Mouse (Mus musculus): ENCODE results near the gene Vegfb.

Gene Vegfb

DNA sequence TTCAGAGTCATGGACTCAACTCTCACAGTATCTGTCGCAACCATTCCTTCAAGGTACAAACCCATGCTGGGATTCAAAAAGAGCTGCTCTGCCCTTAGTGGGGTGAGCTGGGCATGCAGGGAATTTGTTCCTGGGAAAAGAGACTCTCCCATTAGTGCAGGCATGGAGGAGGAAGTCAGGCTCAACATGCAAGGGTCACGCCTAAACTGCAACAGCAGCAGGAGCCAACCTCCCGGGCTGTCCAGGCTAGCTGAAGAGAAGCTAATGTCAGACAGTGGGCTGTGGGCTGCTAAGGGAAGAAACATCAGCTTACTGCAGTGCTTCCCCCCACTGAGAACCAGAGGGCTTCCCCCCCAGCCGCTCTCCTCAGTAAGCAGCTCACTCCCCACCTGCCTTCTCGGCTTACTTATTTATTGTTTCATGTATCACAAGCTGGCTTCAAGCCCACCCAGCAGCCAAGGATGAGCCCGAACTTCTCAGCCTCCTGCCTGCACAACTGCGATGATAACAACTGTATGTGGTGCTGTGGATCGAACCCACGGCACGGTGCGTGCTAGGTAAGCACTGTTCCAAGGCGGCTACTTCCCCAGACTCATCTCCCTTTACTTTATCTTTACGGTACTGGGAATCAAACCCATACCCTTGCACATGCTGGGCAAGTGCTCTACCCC is 15.1 kb downstream of the Vegfb start:
- no peak for DNase-seq (ENCODE audit: low read depth)

DNA sequence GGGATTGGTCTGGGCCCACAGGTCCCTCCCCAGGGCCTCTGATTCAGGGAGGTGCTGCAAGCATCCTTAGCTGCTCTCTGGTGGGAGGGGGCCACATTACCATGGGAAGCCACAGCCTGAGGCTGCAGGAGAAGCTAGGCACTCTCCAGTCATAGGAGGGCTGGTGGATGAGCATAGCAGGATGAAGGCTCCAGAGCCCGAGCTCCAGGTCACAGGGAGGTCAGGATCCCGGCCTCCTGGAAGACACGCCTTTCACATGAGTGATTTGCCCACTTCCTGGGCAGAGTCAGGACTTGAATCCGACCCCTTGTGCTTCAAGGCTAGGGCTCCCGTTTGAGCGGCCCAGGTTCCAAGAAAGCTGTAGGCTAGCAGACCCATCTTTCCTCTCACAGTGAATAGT is 15.8 kb downstream of the Vegfb start:
- peak; percentile 35 for DNase-seq (ENCODE audit: low read depth)

DNA sequence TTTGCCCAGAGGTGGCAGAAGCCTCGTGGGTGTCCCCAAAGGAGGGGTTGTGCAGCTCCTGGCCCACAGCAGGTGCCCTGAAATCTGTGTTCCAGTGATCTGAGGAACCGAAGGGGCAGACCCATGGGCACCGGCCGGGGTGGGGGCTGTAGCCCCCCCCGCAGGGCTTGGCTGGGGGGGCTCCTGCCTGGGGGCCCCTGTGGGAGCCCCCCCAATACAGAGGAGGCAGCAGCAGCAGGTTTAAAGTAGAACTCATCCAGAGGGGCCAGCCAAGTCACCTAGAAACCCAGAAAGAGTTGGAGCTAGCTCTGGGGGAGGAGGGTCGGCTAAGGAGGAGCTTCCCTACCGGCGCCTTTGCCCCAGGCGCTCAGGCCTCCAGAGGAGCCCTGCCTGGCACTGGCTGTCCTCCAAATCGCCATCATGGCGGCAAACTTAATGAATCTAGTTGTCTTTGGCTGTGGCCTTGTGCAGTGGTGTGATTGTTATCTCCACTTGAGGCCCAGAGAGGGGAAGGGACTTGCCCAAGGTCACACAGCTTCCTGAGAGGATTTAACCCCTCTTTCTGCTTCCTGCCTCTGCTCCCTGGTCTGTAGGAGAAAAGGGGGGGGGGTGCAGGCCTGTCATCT is 16.9 kb downstream of the Vegfb start:
- DNase-seq (ENCODE audit: low read depth) = peak; percentile 84

DNA sequence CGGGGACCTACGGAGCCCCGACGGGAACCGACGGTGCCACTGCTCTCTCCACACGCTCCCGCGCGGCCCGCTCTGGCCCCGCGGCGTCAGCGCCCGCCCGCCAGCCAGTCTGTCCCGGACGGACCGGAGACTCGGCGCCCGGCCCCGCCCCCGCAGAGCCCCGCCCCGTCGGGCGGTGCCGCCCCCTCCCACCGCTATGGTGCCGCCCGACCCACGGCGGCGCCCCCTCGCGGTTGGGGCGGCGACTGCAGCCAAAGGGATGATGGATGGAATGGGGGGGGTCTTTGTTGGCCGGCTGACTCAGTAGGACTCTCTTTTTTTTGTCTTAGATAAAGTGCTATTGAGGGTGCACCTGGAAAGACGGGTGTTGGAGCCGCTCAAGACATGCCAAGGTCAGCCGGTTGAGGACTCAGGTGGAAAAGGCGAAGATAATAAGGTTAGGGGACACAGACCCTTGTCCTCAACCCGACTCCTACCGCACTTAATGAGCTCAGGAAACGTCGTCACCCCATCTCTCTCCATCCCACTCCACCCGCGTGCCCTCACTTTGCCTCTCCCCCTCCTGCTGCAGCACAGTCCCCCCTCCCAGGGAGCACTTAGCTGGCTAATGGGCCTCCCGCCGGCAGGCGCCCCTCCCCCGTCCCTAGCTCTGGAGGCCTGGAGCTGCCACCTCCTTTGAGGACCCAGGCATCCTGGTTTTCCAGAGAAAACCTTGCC is 17.6 kb downstream of the Vegfb start:
- DNase-seq (ENCODE audit: low read depth) = peak; percentile 70

DNA sequence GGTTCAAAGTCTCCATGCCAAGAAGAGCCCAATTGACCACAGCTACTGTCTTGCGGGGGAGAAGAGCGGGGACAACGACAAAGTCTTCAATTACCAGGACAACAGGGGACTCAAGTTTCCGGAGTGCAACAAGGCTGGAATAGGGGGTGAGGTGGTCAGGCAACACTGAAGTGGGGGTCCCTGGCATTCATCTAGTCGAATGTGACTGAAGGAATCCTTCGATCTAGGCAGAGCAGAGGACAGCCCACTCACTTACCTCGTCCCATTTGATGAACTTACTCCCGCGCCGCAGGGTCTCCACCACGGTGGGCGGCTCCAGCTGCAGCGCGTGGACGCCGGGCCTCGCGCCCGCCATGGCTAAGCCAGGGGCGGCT is 18.2 kb downstream of the Vegfb start:
- DNase-seq (ENCODE audit: low read depth) = no peak

DNA sequence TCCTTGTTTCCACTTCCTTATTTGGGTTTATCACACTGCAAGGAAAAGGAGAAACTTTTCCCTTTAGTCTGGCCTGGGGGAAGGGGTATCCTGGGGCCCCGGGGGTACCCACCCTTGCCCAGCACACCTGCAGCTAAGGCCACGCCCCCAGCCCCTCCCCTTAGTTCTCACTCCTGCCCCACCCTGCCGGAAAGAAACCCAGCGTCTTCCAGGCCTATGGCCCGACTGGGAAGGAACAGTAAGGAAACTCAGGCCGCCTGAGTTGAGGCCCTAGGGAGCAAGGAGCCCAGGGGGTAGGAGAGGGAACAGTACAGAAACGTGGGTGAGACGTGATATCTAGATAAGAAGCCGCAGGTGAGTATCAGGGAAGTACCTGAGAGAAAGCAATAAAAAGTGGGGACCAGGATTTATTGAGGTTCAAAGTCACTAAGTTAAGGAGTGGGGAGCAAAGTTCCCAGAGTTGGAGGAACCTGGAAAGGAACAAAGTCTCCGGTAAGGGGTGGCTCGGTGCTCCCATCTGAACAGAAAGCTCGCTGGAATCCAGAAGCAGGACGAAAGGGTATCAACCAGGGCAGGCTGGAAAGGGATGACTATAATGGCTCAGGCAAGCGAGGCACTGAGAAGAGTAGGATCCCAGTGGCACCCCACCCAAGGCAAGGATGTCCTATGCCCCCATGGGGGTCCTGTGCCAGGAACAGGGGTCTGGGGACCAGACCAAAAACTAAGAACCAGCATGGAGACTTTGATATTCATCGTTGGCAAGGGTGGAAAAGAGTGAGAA is 18.8 kb downstream of the Vegfb start:
- DNase-seq (ENCODE audit: low read depth) = peak; percentile 36

DNA sequence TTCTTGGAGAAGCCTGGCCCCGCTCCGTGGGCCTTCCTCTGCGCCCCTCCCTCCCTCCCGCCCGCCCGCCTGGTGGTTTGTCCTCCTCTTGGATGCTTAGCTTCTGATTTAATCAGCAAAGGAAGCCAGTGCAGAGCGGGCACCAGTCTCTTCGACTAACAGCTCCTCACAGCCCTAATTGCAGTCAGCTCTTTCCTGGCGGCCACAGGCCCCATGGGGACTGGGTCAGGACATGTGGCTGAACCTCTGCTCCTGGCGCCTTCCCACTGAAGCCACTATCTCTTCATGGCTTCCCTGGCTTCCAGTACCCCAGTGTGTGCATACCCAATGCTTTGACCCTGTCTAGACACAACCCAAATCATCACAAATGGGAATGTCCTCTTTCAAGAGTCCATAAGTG is 31.0 kb downstream of the Vegfb start:
- no peak for DNase-seq (ENCODE audit: low read depth)

DNA sequence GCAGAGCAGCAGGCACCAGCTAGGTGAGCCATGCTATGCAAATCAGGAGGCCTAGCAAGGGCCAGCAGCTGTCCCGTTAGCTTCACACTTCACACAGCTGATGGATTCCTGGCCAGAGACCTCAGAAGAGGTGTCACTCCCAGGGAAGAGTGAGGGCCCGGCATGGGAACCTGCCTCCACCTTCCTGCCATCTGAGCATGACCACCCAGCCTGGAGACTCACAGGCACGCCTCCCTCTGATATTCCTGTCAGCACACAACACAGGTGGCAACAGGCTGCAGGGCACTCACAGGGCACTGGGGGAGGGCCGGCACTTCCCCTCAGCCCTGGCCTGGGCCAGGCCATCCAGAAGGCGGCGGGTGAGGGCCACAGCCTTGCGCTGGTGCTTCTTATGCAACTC is 32.0 kb downstream of the Vegfb start:
- DNase-seq (ENCODE audit: low read depth) = no peak

DNA sequence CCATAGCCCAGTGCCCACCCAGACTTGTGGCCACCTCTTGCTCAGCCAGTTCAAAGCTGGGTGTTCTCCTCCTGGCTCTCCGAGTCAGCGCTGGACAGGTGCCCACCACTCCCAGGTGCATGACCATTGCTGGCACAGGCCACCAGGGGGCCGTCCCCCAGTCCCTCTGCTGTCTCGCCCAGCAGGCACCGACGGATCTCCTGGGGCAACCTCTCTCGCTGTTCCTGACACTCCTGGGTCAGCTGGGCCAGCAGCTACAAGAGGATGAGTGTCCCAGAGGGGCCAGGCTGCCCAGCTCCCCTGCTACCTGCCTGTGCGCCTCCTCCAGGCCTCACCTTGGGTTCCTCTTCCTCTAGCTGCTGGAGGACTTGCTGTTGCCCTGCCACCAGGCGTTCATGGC is 33.4 kb downstream of the Vegfb start:
- DNase-seq (ENCODE audit: low read depth) = no peak

DNA sequence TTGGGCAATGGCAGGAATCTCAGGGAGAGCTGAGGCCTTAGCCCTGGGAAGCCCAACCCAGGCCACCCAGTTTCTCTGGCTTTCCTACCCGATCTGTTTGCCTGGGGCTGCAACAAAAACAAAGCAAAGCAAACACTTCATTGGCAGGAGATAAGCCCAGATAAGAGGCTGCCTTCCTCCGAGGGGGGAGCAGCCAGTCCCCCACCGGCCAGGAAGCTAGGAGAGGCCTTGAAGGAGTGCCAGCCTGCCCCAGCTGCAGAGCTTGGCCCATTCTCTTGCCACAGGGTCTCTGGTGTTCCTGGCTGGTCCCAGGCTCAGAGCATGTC is 34.8 kb downstream of the Vegfb start:
- peak; percentile 84 for DNase-seq (ENCODE audit: low read depth)

DNA sequence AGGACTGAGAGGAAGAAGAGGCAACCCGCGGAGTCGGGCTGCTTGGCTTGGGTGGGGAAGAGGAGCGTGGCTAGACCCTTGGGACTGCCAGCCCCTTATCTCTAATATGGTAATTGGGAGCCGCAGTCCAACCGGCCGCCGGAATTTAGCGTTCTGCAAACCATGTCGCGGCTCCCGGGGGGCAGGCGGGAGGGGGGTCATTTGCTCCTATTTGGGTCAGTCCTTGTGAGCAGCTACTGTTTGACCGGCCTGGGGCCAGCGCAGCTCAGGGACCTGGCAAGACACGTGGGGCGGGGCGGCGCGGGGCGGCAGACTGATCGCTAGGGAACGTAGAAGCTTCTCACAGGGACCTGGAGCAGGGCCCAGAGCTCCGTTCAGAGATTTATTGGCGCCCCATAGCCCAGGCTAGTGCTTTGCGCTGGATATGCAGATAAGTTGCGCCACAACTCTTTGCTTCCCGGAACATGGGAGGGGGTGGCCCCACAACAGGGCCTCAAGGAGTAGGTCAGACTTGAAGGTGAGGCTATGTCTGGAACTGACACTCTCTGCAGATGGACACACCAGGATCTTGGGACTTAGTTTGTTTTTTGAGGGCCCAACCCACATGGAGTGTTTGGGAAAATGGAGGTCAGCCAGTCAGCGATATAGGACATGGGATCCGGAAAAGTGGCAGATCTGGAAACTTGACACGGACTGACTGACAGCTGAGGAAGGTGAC is 35.3 kb downstream of the Vegfb start:
- peak; percentile 74 for DNase-seq (ENCODE audit: low read depth)

DNA sequence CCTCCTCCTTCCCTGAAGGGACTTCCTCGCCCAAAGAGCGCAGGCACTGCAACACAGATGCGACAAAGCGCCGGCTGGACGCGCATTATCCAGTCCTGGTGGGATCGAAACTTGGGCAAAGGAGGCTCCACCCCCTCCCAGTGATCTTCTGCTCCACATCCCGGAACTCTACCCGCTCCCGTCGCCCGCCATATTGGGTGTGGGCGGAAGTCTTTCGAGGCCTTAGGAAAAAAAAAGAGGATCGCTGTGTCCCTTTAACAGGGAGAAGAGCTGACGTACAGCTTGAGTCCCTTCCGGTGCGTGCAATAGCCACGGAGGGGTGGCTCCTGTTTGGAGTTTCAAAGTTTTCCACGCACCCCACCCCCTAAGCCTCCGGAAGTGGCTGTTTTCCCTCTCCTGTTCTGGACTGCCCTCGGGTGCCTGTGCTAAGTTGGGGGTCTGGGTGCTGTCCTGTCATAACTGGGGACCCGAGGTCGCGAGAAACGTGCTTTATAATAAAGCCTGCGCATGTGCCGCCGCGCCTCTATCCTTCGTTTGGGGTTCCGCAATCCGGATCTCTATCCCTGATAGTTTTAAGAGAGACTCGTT is 36.0 kb downstream of the Vegfb start:
- DNase-seq (ENCODE audit: low read depth) = peak; percentile 96

DNA sequence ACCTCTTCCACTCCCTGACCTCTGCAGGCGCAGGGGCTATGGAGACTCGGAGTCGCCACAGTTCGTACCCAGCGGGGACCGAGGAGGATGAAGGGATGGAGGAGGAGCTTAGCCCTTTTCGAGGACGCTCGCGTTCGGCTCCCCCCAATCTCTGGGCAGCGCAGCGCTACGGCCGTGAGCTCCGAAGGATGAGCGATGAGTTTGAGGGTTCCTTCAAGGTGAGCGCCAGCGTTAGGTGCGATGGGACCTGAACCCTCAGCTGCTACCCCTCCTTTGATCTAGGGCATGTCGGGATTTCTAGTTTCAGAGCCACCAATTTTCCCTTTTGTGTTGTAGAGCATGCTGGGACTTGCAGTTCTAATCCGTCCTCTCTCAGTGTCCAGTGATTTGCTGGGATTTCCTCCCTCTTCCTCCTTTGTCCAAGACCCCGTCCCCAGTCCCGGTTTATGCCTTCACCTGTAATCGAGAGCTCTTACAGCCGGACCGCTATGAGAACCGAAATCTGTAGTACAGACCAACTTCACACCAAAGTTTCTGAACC is 36.8 kb downstream of the Vegfb start:
- peak; percentile 63 for DNase-seq (ENCODE audit: low read depth)

DNA sequence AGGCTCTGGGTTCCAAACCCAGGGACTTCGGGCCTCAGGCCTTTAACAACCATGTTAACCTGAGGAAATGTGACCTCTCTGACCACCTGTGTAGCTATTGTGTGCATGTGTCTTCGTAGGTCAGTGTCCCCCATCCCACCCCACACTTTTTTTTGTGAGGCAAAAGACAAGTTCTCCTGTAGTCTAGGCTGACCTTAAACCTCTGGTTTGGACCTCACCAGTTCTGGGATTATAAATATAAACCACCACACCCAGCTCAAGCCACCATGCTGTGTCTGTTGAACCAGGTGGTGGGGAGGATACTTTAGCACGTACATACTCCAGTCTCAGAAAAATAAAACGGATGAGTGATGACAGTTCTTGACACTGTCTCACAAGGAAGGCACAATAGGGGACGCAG is 37.5 kb downstream of the Vegfb start:
- no peak for DNase-seq (ENCODE audit: low read depth)

DNA sequence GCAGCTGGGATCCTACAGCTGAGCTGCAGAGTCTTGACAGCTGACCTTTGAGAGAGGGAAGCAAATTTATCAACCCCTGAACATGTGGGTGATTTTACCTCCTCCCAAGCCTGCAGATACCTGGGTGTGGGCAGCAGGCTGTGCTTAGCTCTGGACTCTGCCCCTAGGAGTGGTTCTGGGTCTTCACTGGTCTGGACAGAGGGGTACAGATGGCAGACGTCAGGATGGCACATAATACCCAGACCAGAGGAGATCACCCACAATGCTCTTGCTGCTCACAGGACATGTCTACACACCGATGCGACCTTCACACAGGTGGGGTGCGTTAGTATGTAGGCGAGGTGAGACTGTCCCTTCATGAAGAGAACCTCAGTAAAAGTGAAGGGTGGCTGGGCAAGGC is 37.9 kb downstream of the Vegfb start:
- DNase-seq (ENCODE audit: low read depth) = no peak

DNA sequence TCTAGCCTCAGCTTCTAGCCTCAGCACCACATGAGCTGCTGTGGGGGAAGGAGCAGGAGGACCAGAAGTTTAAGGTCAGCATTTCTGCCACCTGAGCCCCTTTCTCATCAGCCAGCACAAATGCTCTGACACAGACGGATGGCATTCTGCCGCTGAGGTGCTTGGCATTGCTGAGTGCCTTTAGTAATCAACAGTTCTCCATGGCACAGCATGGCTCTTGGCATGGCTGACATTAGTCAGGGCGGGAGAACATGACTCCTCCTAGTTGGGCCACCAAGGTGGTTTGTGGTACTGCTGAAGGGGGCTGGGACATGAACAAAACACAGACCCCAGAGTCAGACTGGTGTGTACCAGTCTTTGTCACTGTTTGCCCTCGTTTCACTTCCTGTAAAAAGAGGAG is 39.3 kb downstream of the Vegfb start:
- DNase-seq (ENCODE audit: low read depth) = no peak

DNA sequence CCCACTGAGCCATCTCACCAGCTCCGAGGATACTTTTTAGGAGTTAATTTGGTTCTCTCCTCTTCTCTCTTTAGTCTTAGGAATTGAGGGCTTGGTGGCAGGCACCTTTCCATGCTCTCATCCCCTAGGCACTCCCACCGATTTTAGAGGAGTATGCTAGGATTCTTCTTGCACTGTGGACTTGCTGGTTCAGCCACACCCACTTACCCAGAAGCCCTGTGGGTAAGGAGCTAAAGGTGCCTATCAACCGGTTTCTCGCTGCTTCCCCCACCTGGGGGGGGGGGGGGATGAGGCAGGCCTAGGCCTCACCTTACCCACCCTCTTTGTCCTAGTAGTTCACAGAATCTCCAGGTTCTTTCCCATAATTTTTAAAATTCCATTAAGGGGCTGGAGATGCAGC is 39.7 kb downstream of the Vegfb start:
- no peak for DNase-seq (ENCODE audit: low read depth)

DNA sequence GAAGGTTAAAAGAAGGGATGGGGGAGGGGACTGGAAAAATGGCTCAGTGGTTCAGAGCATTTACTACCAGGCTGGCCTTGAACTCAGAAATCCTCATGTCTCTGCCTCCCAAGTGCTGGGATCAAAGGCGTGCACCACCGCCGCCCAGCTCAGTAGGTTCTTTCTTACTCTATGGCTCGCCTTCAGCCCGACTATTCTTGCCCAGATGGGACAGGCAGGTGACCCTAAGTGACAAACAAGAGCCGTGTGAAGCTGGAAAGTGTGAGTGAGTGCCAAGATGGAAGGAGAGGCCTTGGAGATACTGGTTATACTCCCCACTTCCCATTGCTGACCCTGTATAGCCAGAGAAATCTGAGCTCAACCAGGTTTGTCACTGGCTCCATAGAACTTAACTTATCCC is 43.7 kb downstream of the Vegfb start:
- DNase-seq (ENCODE audit: low read depth) = no peak

DNA sequence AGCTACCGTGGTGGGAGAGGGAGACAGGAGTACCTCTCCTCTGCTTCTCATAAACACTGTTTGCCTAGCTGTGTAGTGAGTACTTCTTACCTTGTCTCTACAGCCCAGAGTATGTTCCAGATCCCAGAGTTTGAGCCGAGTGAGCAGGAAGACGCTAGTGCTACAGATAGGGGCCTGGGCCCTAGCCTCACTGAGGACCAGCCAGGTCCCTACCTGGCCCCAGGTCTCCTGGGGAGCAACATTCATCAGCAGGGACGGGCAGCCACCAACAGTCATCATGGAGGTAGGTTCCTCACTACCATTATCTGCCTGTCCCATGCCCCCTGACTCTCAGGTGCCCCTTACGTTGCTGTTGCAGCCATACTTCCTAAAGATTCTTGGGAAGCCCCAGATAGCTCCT is 44.7 kb downstream of the Vegfb start:
- no peak for DNase-seq (ENCODE audit: low read depth)

DNA sequence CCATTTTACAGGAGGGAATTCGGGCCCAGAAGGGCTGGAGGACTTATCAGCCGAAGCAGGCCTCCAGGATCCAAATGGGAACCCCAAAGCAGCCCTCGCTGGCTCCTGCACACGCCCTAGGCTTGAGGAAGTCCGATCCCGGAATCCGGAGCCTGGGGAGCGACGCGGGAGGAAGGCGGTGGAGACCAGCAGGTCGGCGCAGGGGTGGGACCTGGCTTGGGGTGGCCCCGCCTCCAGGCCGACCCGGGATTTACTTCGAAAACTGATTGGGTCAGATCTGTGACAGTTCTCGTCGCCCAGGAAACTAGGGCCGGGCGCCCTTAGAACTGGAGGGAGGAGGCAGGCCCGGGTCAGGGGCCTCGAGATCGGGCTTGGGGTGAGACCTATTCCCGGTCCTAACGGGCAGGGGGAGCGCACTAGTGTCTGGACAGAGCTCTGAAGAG is 45.2 kb downstream of the Vegfb start, which contains the start of gene Gpr137:
Gpr137 (minus strand) TSS at position 232 of the 443 bp plus-strand sequence.
- DNase-seq (ENCODE audit: low read depth) = peak; percentile 93

All from 416B (cell line).